Mouse (Mus musculus) left cerebral cortex, postnatal 25 days (tissue): Measurements from ENCODE around the gene Vmn1r85. TPM values are rescaled to one million over a fixed set of nuclear protein-coding genes. Genes with fewer than 3 reads are reported as not detected.

ENCODE experiments used
- DNase-seq, 2 experiments: peaks; one replicate each; pipeline ENCODE4 v3.0.0; 2022; ENCODE audit warnings: low spot score in 2 of 2, mixed read lengths in 1 of 2
- intact Hi-C: fragments of 180-260 bp; cut with DNase I; formaldehyde crosslinking; loops from one replicate; pipeline ENCODE4 v1.15.1; 2025
- total RNA-seq, 2 experiments: library from RNA; stranded (reverse); gene quantifications; 2 replicates each; pipeline ENCODE4 v1.2.3; 2021

The Vmn1r85 gene
- total RNA-seq, 2 experiments from 2014 or later: not detected

GRCm38 (mm10) chr7:13041256-13041655 lies 53.7 kb downstream of the Vmn1r85 start:
- DNase-seq: no peak
- intact Hi-C loops: no loop called here

- DNase-seq: no peak
- intact Hi-C loops: loop anchor here (5.0 to 10.0 kb wide), 3 partner anchors 62 to 554 kb away; partner anchors contain the start of genes Rps5 and Zfp446
These were observed 55.8 kb downstream of the Vmn1r85 start for GRCm38 (mm10) chr7:13039181-13039580.

GRCm38 (mm10) chr7:13038621-13039169 lies 56.3 kb downstream of the Vmn1r85 start:
- DNase-seq: peak in 1 of 2 experiments; percentile 27
- intact Hi-C loops: loop anchor here (5.0 to 10.0 kb wide), 3 partner anchors 61 to 554 kb away; partner anchors contain the start of genes Rps5 and Zfp446

GRCm38 (mm10) chr7:13037901-13038555 lies 56.9 kb downstream of the Vmn1r85 start, which contains the start of gene Ube2m:
TSS of gene Ube2m (minus strand) at chr7:13038275.
- intact Hi-C loops: loop anchor here (5.0 to 10.0 kb wide), 3 partner anchors 61 to 553 kb away; partner anchors contain the start of genes Rps5 and Zfp446
- DNase-seq: peak; percentile 100

GRCm38 (mm10) chr7:13037366-13037765 lies 57.6 kb downstream of the Vmn1r85 start:
- no peak for DNase-seq

GRCm38 (mm10) chr7:13036806-13037205 lies 58.2 kb downstream of the Vmn1r85 start:
- intact Hi-C loops: loop anchor here (5.0 to 10.0 kb wide), 3 partner anchors 60 to 552 kb away; partner anchors contain the start of genes Rps5 and Zfp446
- no peak for DNase-seq

More at GRCm38 (mm10) chr7:13037366-13037765, 57.6 kb downstream of the Vmn1r85 start:
- intact Hi-C loops: loop anchor here (5.0 to 10.0 kb wide), 3 partner anchors 60 to 553 kb away; partner anchors contain the start of genes Rps5 and Zfp446

- peak in 1 of 2 experiments; percentile 11 for DNase-seq
- intact Hi-C loops: loop anchor here (5.0 to 10.0 kb wide), 3 partner anchors 58 to 551 kb away; partner anchors contain the start of genes Rps5 and Zfp446
These were observed 59.6 kb downstream of the Vmn1r85 start for GRCm38 (mm10) chr7:13035211-13035855.

- DNase-seq: peak; percentile 98 to 99
- intact Hi-C loops: loop anchor here (1.0 to 10.0 kb wide), 2 partner anchors 9 to 550 kb away; no protein-coding TSS in a partner anchor
These were observed 60.6 kb downstream of the Vmn1r85 start, which contains the start of gene Chmp2a for GRCm38 (mm10) chr7:13034148-13034977. TSS of gene Chmp2a (minus strand) at chr7:13034807.

- intact Hi-C loops: loop anchor here (1.0 to 10.0 kb wide), 2 partner anchors 8 to 549 kb away; no protein-coding TSS in a partner anchor
- no peak for DNase-seq
These were observed 61.4 kb downstream of the Vmn1r85 start for GRCm38 (mm10) chr7:13033451-13034147.

Other genes with a start within 250 kb of the Vmn1r85 start
- 1 to 10 TPM; 6.9 to 7.4 TPM for gene Zfp128, start 214.0 kb downstream of the Vmn1r85 start, total RNA-seq
- 10 to 100 TPM; 13.0 to 16.9 TPM for gene Zscan22, start 197.4 kb downstream of the Vmn1r85 start, total RNA-seq
- gene Rps5, start 172.9 kb downstream of the Vmn1r85 start, total RNA-seq: 100 to 1,000 TPM; 339 to 352 TPM
- under 1 TPM; 0.78 to 0.94 TPM for gene Rnf225, start 167.8 kb downstream of the Vmn1r85 start, total RNA-seq
- gene Zfp324, start 129.3 kb downstream of the Vmn1r85 start, total RNA-seq: 10 to 100 TPM; 10.3 to 11.9 TPM
- gene Zfp446, start 117.3 kb downstream of the Vmn1r85 start, total RNA-seq: 1 to 10 TPM; 7.6 to 9.0 TPM
- gene Slc27a5, start 97.0 kb downstream of the Vmn1r85 start, total RNA-seq: not detected
- gene Trim28, start 96.1 kb downstream of the Vmn1r85 start, total RNA-seq: 100 to 1,000 TPM; 210 to 221 TPM
- 10 to 100 TPM; 34.4 to 37.1 TPM for gene Zbtb45, start 85.1 kb downstream of the Vmn1r85 start, total RNA-seq
- gene Chmp2a, start 60.4 kb downstream of the Vmn1r85 start, total RNA-seq: 100 to 1,000 TPM; 127 to 131 TPM
- gene Ube2m, start 56.9 kb downstream of the Vmn1r85 start, total RNA-seq: 100 to 1,000 TPM; 219 to 237 TPM
- gene Mzf1, start 40.4 kb downstream of the Vmn1r85 start, total RNA-seq: 10 to 100 TPM; 13.7 to 14.9 TPM
- gene Vmn1r86, start 24.7 kb upstream of the Vmn1r85 start, total RNA-seq: not detected
- not detected for gene Vmn1r87, start 45.0 kb upstream of the Vmn1r85 start, total RNA-seq
- gene Vmn1r88, start 64.4 kb upstream of the Vmn1r85 start, total RNA-seq: under 1 TPM; 0.16 to 0.25 TPM
- not detected for gene Vmn1r89, start 117.8 kb upstream of the Vmn1r85 start, total RNA-seq
- gene Lig1, start 182.1 kb upstream of the Vmn1r85 start, total RNA-seq: 1 to 10 TPM; 7.6 to 7.9 TPM
- gene Zswim9, start 183.5 kb upstream of the Vmn1r85 start, total RNA-seq: 10 to 100 TPM; 14.0 to 15.5 TPM
- under 1 TPM; 0.16 to 0.37 TPM for gene Pla2g4c, start 229.5 kb upstream of the Vmn1r85 start, total RNA-seq